Mouse (Mus musculus): ENCODE data around the gene Lrrc23.
"Not testable (repeated sequence)": the region's sequence is repeated elsewhere in the genome, so short reads cannot be mapped to it uniquely, and the experiment has no call there.

Lrrc23 gene

GRCm38 (mm10) chr6:124807986-124808357, 28.4 kb upstream of the Lrrc23 start:
- DNase-seq (ENCODE audit: low spot score) = no peak

DNA sequence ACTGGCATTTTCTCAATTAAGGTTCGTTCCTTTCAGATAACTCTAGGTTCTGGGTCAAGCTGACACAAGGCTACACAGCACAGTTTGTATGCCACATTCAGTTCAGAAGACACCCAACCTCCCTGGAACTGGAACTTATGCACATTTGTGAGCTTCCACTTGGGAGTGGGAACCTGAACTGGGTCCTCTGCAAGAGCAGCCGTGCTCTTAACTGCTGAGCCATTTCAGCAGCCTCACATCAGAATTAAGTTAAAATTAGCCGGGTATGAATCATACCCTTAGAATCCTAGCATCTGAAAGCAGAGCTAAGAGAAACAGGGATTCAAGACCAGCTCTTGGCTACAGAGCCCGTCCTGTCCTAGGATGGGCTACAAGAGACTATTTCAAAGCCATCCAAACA, 27.8 kb upstream of the Lrrc23 start:
- DNase-seq (ENCODE audit: low spot score) = peak; percentile 59

- DNase-seq (ENCODE audit: low spot score) = no peak
These were observed 27.1 kb upstream of the Lrrc23 start for GRCm38 (mm10) chr6:124806446-124807140.

- peak; percentile 96 for DNase-seq (ENCODE audit: low spot score)
These were observed 26.1 kb upstream of the Lrrc23 start for GRCm38 (mm10) chr6:124805341-124806321.

GRCm38 (mm10) chr6:124804341-124804740, 24.8 kb upstream of the Lrrc23 start:
- DNase-seq (ENCODE audit: low spot score) = peak; percentile 49

DNA sequence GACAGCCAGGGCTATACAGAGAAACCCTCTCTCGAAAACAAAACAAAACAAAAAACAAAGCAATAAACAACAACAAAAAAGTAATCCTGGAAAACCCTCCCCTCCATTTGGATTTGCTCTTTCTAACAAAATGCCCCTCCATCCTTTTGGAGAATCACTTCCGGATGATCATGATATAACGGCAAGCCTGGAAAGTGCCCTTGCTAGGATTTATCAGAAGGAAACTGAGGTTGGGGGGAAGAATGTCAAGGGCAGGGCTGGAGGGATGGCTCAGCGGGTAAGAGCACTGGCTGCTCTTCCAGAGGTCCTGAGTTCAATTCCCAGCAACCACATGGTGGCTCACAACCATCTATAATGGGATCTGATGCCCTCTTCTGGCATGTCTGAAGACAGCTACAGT, 24.2 kb upstream of the Lrrc23 start:
- not testable (repeated sequence) for DNase-seq (ENCODE audit: low spot score)

DNA sequence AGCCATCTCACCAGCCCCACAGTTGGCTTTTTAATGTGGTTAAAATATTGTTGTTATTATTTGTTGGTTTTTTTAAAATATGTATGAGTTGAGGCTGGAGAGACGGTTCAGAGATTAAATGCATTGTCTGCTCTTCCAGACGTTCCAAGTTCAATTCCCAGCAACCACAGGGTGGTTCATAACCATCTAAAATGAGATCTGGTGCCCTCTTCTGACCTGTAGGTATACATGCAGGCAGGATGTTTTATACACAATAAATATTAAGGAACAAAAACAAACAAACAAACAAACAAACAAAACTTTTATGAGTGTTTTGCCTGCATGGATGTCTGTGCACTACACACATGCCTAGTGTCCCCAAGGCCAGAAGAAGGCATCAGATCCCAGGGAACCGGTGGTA, 23.5 kb upstream of the Lrrc23 start:
- DNase-seq (ENCODE audit: low spot score) = no peak

GRCm38 (mm10) chr6:124802400-124802799, 22.9 kb upstream of the Lrrc23 start:
- DNase-seq (ENCODE audit: low spot score) = not testable (repeated sequence)

- DNase-seq (ENCODE audit: low spot score) = no peak
These were observed 16.7 kb upstream of the Lrrc23 start for GRCm38 (mm10) chr6:124796200-124796599.

GRCm38 (mm10) chr6:124795781-124796180, 16.3 kb upstream of the Lrrc23 start:
- DNase-seq (ENCODE audit: low spot score) = no peak

GRCm38 (mm10) chr6:124791911-124792310, 12.4 kb upstream of the Lrrc23 start:
- DNase-seq (ENCODE audit: low spot score) = no peak

DNA sequence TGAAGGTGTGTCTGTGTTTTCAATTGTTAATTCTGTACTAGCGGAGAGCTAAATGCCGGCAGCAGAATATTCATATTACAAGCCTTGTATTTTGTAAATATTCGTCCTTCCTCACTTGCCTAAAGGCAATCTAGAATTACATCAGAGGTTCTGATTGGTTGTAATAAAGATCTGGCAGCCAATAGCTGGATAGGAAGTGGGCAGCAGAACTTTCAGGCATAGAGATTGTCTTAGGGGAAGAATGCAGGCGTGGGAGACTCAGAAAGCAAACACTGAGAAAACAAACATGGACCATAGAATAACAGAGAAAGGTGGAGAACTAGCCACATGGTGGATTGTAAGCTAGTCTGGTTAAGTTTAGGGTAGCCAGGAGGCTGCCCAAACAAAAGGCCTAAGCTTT, 10.6 kb upstream of the Lrrc23 start:
- no peak for DNase-seq (ENCODE audit: low spot score)

DNA sequence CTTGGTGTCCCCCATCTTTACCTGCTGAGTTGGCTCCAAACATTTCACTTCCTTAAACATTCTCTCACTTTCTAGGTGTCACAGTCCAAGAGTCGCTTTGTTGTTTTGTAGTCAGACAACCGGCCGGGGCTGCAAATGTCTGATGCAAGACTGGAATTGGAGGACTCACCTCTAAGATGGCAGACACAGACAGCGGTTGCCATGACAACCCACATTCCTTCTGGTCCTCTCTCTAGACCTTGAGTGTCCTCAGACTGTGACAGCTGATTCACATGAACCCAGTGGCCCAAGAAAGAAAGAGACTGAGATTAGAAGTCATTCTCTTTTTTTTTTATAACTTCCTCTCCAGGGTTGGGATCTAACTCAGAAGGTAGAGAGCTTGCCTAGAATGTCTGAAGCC, 10.0 kb upstream of the Lrrc23 start:
- no peak for DNase-seq (ENCODE audit: low spot score)

GRCm38 (mm10) chr6:124787722-124788121, 8.2 kb upstream of the Lrrc23 start:
- DNase-seq (ENCODE audit: low spot score) = no peak

DNA sequence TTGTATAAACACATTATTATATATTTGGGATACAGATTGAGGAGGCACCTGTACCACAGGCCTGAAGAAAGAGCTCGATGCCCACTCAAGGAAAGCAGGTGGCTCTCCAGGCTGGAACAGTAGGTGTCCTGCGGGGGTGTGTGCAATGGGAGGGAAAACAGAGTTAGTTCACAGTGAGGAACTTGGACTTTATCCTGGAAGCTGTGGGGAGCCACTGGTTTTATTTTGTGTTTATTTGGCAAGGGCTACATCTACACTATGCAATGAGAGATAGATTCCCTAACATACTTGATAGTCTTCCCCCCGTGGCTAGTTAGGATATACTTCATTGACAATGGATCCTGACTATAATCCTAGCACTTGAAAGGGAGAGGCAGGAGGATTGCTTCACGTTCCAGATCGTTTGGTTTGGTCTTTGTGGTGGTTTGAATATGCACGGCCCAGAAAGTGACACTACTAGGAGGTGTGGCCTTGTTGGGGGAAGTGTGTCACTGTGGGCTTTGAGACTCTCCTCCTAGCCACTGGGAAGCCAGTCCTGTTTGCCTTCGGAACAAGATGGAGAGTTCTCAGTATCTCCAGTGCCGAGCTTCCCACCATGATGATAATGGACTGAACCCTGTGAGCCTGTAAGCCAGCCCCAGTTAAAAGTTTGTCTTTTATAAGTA, 7.4 kb upstream of the Lrrc23 start:
- DNase-seq (ENCODE audit: low spot score) = no peak

DNA sequence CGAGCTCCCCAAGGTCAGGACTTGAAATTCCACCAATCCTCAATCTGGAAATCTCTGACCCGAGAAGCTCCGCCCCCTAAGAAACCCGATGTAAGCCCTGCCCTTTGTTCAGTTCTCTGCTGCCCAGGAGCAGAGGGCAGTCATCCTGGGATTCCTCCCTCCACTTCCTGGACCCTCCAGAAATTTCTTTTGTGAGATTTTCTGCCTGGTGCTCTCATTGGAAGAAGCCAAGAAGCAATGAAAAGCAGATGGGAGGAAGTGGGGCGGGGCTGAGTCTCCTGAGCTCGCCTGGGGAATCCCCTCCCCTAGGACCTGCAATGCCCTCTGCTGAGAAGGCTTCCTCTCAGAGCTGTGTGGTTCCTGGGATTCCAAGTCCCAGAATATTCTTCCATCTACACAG, 2.9 kb upstream of the Lrrc23 start:
- peak; percentile 67 for DNase-seq (ENCODE audit: low spot score)

DNA sequence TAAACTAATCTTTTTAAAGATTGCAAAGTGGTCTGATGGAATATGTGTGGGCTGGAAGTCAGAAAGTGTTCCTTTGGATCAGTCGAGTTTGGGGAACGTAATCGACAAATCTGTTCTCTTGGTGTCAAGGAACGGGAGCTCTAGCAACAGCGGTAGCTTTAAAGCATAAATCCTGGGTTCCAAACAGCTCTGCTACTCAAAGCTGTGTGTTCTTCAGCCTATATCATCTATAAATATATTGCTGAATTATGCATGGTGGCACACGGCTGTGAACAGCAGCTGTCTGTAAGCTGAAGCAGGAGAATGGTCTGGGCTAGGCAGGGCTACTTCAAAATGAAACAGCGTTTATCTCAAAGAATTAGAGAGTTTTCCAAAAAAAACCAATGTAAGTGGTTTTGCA, 1.4 kb upstream of the Lrrc23 start:
- no peak for DNase-seq (ENCODE audit: low spot score)

DNA sequence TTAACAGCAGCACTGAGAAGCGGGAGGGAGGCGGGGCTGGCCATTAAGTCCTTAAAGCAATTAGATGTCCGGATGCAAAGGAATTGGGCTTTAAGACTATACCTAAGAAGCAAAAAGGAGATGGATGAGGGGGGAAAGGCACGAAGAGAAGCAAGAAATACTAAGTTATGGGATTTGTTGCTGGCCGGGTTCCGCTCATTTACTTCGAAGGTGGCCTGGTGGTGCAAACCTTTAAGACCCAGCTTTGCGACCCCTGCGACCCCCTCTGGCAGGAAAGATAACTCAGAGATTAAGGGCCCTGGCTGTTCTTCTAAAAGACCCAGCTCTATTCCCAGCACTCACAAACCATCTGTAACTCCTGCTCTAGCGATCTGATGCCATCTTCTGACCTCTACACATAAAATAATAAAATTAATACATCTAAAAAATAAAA, 473 bp upstream of the Lrrc23 start:
- no peak for DNase-seq (ENCODE audit: low spot score)

DNA sequence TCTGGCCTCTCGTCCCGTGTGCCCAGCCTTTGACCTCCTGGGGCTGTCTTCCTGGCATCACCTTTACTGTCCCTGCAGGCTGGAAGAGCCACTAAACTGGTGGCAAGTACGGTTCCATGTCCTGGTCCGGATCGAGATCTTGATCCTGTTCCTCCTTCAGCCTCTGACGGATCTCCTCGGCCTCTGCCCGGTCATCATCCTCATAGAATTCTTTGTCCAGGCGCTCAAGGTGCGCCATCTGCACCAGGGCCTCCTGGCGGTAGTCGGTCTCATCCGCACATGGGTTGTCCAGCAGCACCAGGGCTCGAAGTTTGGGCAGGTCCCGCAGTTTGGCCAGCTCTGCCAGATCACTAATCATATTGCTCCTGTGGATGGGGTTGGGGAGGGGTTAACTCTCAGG, 9.0 kb downstream of the Lrrc23 start:
- DNase-seq (ENCODE audit: low spot score) = no peak

DNA sequence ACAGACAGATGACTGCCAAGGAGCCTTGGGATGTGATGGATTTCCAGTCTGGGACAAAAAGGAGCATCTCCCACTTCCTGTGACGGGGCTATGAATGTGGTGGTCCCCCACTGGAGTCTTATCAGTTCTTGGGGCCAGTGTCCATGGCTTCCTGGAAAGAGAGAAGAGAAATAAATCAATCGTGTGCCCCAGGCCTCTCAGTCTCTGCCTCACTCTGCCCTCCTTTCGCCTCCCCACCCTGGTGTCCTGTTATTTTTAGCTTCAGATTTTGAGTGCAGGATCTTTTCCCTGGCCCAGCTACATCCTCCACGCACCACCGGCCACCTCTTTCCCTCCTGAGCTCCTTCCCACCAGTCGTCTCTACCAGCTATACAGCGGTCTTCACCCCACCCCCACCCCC, 9.5 kb downstream of the Lrrc23 start:
- no peak for DNase-seq (ENCODE audit: low spot score)

DNA sequence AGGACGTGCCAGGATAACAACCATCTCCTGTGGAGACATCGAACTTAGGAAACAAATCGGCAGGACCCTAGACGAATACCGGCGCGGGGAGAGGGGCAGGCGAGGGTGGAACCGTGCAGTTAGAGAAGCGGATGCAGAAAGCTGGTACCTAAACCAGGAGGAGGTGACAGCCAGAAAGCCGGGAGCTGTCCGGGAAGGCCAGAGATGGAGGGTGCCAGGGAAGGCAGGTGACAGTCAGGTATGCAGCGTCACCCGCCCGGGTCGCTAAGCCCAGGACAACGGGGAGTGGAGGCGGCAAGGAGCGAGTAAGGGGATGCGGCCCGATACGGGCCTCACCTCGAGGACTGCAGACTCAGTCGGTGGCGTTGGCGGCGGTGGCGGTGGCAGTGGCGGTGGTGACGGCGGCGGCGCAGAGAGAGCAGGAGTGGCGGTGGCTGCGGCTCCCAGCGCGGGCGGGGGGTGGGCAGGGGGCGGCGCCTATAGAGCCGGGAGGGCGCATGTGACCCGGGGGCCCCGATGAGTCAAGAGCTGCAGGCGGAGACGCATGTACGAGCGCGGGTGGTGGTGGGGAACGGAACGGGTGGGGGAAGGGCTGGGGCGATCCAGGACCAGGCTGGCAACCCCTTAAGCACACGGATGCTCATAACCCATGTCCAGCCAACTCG, 10.3 kb downstream of the Lrrc23 start, which contains the start of gene Eno2:
Gene Eno2, minus strand, starts transcription at position 573 of the 665 bp plus-strand sequence.
- peak; percentile 73 for DNase-seq (ENCODE audit: low spot score)

- DNase-seq (ENCODE audit: low spot score) = peak; percentile 18
These were observed 10.9 kb downstream of the Lrrc23 start for GRCm38 (mm10) chr6:124768704-124769044.

Data from MN1 (cell line).